Mouse (Mus musculus) limb, embryonic 10.5 days (tissue): ENCODE data around the gene Rnf166. TPM values are rescaled to one million over a fixed set of nuclear protein-coding genes. Genes with fewer than 3 reads are reported as not detected.

ENCODE experiments used
- DNase-seq: peaks from one replicate; pipeline ENCODE4 v3.0.0-alpha.2; 2017; ENCODE audit warnings: low spot score
- H3K27ac ChIP-seq: fragments of 300-500 bp; sonication (generic); 2 replicates; pipeline ENCODE4 v1.5.1; 2016; ENCODE audit warnings: mild to moderate bottlenecking
- H3K27me3 ChIP-seq: fragments of 300-500 bp; sonication (generic); 2 replicates; pipeline ENCODE4 v1.6.1; 2016; ENCODE audit warnings: low read depth, mild to moderate bottlenecking; ENCODE audit not compliant: poor library complexity, severe bottlenecking
- H3K36me3 ChIP-seq: fragments of 300-500 bp; sonication (generic); 2 replicates; pipeline ENCODE4 v1.6.1; 2016; ENCODE audit warnings: mild to moderate bottlenecking, moderate library complexity
- H3K4me1 ChIP-seq: fragments of 300-500 bp; sonication (generic); 2 replicates; pipeline ENCODE4 v1.6.1; 2016
- H3K4me3 ChIP-seq: fragments of 300-500 bp; sonication (generic); 2 replicates; pipeline ENCODE4 v1.5.1; 2016; ENCODE audit warnings: mild to moderate bottlenecking, moderate library complexity
- H3K9me3 ChIP-seq: fragments of 300-500 bp; sonication (generic); replicated peaks from 2 replicates; pipeline ENCODE4 v1.6.1; 2016; ENCODE audit warnings: mild to moderate bottlenecking
- WGBS: fragments of 180-500 bp; shearing (Covaris S2); methylation state at CpG from one replicate; pipeline ENCODE4 v1.1.7; 2016; 5-methylcytosine and 5-hydroxymethylcytosine counted together
- polyA plus RNA-seq: library from polyadenylated mRNA; unstranded; fragments of >200 nt; fragmentation: Nextera tagmentation; extraction: Ambion mirVana; gene quantifications from 2 replicates; pipeline ENCODE4 v1.2.1, GENCODE M21; 2016

Gene Rnf166
- polyA plus RNA-seq, 1 experiment from 2014 or later, result 41.4 TPM

DNA sequence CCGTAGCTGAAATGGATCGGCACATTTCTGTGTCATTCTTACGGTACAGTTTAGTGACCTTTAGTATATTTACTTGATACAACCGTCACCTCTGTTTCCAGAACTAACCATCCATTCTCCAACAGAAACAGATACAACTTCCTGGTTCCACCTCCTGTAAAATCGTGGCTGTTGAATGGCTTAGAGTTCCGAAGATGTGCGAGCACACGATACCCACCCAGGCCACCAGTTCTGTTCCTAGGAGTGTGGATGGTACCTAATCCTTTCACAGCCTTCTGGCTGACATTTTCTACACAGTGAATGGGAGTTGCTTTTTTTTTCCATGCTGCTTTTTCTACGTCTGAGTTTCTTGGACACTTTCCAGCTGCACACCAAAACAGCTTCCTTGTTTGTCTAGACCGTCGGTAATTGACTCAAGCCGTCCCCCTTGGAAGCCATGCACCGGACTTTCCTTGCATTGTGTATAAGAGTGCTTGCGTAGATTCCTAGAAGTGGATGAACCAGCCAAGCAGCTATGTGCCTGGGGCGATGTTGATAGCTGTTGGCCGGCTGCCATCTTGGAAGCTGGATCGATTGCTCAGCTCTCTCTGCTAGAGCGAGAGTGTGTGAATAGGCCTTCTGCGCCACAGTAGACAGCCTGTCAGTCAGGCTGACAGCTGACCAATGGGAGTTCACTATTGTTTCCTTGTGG, 31.7 kb downstream of the Rnf166 start:
- peak; percentile 65 for DNase-seq
- Histone ChIP-seq H3K27me3 (no peaks in the 10 kb centered on the region), H3K27ac (peak overlapping the region; percentile 94), H3K4me1 (peaks cover 26% of the 10 kb centered on the region), H3K36me3 (peaks cover 9% of the 10 kb centered on the region), H3K9me3 (no peaks in the 10 kb centered on the region), H3K4me3 (peak overlapping the region; percentile 69)
- 45% methylated on average over 19 of the region's 19 CpGs for WGBS

DNA sequence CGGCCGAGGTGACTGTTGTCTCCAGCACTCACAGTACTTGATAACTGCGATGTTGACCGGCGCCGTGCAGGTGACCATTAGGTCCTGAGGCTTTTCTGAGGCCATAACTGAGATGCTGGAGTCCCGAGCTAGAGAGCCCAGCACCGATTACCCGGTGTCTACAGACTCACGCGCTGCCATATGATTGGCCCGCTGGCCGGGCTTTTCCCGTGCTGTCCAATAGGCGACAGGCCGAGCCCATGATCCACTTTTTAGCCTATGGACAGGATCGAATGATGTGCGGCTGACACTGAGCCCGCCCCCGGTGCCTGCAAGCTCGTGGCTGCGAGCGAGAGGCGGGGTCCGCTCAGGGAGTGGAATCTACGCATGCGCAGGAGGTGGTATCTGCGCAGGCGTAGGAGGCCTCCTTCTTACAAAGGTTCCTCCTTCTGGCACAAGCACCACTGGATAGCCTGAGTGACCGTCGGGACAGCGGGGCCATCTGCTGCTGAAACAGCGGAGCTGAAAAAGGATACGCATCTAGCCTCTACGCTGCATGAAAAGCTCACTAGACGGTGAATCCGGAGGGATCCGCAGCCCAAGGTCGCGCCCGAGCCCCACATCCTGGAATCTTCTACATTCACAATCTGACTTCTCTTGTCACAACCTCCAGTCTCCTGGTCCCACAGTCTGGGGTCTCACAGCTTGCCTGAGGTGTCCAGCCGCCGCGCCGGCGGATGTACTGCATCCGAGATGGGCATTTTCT, 32.4 kb downstream of the Rnf166 start, which contains the start of gene Mvd:
TSS of gene Mvd (minus strand) at position 161 of the 745 bp plus-strand sequence.
- Histone ChIP-seq H3K4me1 (peaks cover 28% of the 10 kb centered on the region), H3K27me3 (no peaks in the 10 kb centered on the region), H3K27ac (peak within 1 kb of the TSS; percentile 94), H3K9me3 (no peaks in the 10 kb centered on the region), H3K4me3 (peak within 1 kb of the TSS; percentile 69), H3K36me3 (peaks cover 17% of the 10 kb centered on the region)
- WGBS, result under 1% methylated on average over 47 of the region's 47 CpGs
- DNase-seq, result peak; percentile 97

DNA sequence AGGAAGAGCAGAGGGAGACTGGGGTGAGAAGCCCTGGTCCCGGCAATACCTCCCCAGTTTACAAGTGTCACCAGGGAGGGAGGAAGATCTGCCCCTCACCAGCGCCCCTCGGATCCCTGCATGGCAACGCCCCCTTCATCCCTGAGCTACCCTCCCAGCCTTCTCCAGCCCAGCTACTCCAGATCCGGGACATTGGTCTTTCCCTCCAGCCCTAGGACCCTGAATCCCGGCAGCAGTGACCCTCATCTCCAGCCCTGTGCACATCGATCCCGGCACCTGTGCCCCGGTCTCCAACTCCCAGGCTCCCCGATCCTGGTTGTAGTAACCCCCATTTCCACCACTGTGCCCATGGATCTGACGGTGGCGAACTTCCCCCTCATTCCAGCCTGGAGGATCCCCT, 33.1 kb downstream of the Rnf166 start:
- Histone ChIP-seq H3K36me3 (peaks cover 24% of the 10 kb centered on the region), H3K27me3 (no peaks in the 10 kb centered on the region), H3K4me3 (peak overlapping the region; percentile 69), H3K4me1 (peaks cover 33% of the 10 kb centered on the region), H3K27ac (peak overlapping the region; percentile 94), H3K9me3 (no peaks in the 10 kb centered on the region)
- under 1% methylated on average over 12 of the region's 12 CpGs for WGBS
- DNase-seq, result no peak

DNA sequence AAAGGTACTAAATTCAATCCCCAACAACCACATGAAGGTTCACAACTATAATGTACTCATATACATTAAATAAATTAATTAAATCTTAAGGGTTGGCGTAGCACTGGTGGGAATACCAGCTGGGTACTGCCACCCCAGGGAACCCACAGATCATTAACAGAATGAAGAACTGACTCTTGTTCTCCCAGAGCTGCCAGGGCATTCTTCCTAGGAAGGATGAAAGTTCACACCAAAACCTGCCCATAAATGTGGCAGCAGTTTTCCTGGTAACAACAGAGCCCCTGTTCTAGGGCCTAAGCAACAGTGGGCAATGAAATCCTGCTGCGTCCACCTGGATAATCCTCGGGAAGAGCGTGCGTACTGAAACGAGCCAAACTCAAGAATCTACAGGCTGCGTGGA, 33.5 kb downstream of the Rnf166 start:
- 30% methylated on average over 7 of the region's 7 CpGs for WGBS
- no peaks in the 10 kb centered on the region for H3K27me3 ChIP-seq
- no peak for DNase-seq

DNA sequence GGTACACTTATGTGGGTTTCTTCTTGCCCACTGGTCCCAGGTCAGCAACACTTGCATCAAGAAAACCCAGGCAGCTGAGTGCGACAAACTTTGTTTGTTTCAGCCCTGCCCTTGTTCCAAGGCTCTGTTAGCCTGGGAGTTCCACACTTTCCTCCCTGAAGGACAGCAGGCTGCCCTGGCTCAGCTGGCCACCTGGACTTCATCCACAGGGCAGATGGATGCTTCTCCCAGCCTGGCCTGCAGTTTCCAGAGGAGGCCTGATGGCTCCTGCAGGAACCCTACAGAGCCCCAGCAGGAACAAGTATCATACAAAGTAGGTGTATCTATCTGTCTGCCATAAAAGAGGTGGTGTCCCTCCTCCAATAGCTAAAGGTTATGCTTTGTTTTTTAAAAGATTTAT, 34.5 kb downstream of the Rnf166 start:
- no peaks in the 10 kb centered on the region for H3K9me3 ChIP-seq
- H3K27ac ChIP-seq, result no peak overlapping the region
- peaks cover 38% of the 10 kb centered on the region for H3K36me3 ChIP-seq
- H3K4me3 ChIP-seq, result no peak overlapping the region
- 97% methylated on average over 1 of the region's 1 CpGs for WGBS
- no peak for DNase-seq
- H3K4me1 ChIP-seq, result peaks cover 38% of the 10 kb centered on the region
- no peaks in the 10 kb centered on the region for H3K27me3 ChIP-seq

More for the DNA sequence above, 33.5 kb downstream of the Rnf166 start:
- H3K4me1 ChIP-seq, result peaks cover 37% of the 10 kb centered on the region
- H3K27ac ChIP-seq, result peak overlapping the region; percentile 94
- no peaks in the 10 kb centered on the region for H3K9me3 ChIP-seq
- peaks cover 28% of the 10 kb centered on the region for H3K36me3 ChIP-seq
- peak overlapping the region; percentile 69 for H3K4me3 ChIP-seq

DNA sequence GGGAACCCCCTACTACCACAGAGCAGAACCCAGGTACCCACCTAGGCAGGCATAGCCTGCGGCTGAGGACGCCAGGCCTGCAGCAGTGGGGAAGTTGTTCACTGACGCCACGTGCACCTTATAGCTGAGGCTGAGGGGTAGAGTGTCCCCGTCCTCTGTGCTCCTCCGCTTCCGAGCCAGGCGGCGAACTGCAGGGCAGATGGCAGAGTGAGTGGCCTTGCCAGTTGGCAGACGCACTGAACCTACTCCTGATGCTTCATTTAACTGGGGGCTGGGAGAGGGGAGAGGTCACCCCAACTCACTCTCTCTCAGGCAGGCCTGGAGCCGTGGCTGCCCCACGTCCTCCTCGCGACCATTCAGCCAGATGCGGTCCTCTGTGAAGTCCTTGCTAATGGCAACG, 36.5 kb downstream of the Rnf166 start:
- Histone ChIP-seq H3K27ac (no peak overlapping the region), H3K4me3 (no peak overlapping the region), H3K4me1 (peaks cover 23% of the 10 kb centered on the region), H3K36me3 (peaks cover 58% of the 10 kb centered on the region), H3K9me3 (no peaks in the 10 kb centered on the region), H3K27me3 (no peaks in the 10 kb centered on the region)
- 97% methylated on average over 16 of the region's 16 CpGs for WGBS
- DNase-seq, result no peak

DNA sequence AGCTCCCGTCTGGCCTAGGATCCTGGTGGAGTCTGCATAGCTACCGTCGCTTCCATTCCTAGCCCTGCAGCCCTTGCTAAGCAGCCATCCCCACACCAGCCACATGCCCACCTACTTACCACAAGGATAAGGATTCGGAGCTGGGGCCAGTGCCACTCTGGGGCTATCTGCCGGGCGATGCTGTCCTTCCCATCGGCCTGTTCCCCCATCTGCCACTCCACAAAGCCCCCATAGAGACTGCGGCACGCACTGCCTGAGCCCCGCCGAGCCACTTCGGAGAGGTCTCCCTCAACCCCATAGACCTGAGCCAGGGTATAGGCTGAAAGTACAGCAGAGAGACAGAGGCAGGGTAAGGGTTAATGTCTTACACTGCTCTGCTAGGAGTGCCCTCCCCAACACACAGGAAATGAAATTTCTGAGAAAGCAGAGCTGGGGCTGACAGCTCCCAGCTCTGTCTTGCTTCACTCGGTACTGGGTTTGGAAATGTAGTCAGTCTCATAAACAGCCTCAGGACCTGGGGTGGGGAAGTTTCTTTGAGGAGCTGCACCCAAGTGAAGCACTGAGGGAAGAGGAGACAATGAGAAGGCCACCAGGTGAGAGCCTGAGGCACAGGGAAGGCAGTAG, 38.0 kb downstream of the Rnf166 start:
- H3K36me3 ChIP-seq, result peaks cover 71% of the 10 kb centered on the region

DNA sequence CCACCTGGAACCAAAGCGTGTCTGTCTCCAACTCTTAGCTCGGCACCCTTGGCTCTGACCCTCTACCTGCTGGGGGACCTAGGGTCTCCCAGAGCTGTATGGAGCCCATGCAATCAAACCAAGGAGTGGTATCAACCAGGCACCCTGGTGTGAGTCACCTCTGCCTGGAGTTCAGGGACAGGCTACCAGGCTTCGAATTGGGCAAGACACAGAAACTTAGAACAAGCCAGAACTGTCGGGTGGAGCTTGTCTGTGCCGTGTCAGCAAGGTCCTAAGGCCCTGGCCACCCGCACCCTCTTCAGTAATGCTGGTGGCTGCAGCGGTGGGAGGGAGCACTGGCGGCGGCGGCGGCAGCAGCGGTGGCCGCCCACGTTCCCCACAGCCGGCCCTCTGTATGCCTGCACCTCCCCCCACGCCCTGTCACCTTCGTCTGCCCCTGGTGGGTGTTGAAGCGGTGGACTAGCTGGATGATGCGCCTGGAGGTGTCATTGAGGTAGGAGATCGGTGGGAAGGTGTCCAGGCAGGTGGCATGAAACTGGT, 39.2 kb downstream of the Rnf166 start:
- Histone ChIP-seq H3K4me3 (no peak overlapping the region), H3K9me3 (no peaks in the 10 kb centered on the region), H3K27me3 (no peaks in the 10 kb centered on the region), H3K4me1 (peaks cover 30% of the 10 kb centered on the region), H3K27ac (no peak overlapping the region), H3K36me3 (peaks cover 71% of the 10 kb centered on the region)
- DNase-seq, result no peak
- WGBS, result 89% methylated on average over 20 of the region's 20 CpGs

More for the DNA sequence above, 38.0 kb downstream of the Rnf166 start:
- WGBS, result 90% methylated on average over 13 of the region's 13 CpGs
- Histone ChIP-seq H3K4me3 (no peak overlapping the region), H3K9me3 (no peaks in the 10 kb centered on the region), H3K27me3 (no peaks in the 10 kb centered on the region), H3K27ac (peak overlapping the region; percentile 50), H3K4me1 (peaks cover 25% of the 10 kb centered on the region)
- DNase-seq, result no peak

DNA sequence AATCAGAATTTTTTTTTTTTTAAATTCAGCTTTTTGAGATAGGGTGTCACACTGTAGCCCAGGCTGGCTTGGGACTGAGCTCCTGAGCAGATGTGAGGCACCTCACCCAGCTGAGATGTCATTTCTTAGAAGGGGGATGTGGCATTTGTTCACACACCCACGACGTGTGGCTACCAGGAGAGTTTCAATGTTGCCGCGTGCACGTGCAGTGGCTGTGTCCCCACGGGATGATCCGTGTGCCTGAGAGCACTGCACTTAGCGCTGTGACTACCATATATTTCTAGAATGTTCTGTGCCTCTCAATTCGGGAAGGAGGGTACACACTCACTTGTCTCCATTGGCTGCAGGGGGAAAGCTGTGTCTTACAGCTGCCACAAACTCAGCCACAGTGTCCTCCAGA, 39.7 kb downstream of the Rnf166 start:
- peaks cover 71% of the 10 kb centered on the region for H3K36me3 ChIP-seq
- no peaks in the 10 kb centered on the region for H3K9me3 ChIP-seq
- peaks cover 35% of the 10 kb centered on the region for H3K4me1 ChIP-seq
- DNase-seq, result no peak
- H3K27me3 ChIP-seq, result no peaks in the 10 kb centered on the region
- H3K27ac ChIP-seq, result no peak overlapping the region
- no peak overlapping the region for H3K4me3 ChIP-seq
- 95% methylated on average over 9 of the region's 9 CpGs for WGBS

DNA sequence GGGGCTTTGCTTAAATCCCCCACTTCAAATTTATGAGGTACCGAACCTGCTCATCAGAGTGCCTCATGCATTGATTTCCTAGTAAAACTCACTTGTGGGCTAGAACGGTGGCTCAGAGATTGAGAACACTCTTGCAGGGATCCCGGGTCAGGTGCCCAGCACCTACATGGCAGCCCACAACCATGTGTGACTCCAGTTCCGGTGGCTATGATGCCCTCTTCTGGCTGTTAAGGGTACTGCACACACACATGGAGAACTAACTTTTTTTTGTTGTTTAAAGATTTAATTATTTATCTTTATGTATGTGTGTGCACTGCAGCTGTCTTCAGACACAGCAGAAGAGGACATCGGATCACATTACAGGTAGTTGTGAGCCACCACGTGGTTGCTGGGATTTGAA, 40.5 kb downstream of the Rnf166 start:
- Histone ChIP-seq H3K27ac (no peak overlapping the region), H3K4me3 (no peak overlapping the region), H3K9me3 (no peaks in the 10 kb centered on the region), H3K4me1 (peaks cover 35% of the 10 kb centered on the region), H3K27me3 (no peaks in the 10 kb centered on the region), H3K36me3 (peaks cover 71% of the 10 kb centered on the region)
- 91% methylated on average over 6 of the region's 6 CpGs for WGBS
- DNase-seq, result no peak

DNA sequence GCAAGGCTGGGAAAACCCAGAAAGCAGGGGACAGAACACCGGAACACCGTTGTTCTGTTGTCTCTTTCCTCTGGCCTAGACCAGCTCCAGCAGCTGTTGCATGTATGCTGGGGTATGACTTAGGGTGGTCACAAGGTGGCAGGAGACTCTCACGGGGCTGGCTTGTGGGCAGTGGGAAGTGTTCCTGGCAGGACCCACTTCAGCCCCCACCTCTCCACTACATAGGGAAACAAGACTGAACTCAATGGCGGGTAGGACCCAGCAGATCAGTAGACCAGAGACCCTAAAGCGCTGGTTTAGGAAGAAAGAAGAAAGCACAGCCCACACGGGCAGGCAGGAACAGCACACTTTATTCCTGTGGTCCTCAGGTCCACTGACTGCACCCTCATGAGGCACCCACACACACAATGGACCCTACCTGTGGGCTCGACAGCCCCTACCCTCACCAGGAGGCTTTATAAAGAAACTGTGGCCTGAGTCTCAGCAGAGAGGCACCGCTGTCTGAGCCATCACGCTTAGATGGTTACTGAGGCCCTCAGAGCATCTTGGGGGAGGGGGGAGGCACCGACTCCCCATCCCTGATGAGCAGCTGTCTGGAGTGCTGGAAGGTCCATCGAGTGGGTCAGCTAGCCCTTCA, 42.5 kb downstream of the Rnf166 start:
- Histone ChIP-seq H3K4me3 (peak overlapping the region; percentile 63; the same call in 1 of the 2 replicates), H3K4me1 (peaks cover 32% of the 10 kb centered on the region), H3K27me3 (no peaks in the 10 kb centered on the region), H3K27ac (peak overlapping the region; percentile 84), H3K9me3 (no peaks in the 10 kb centered on the region), H3K36me3 (peaks cover 53% of the 10 kb centered on the region)
- no peak for DNase-seq
- 69% methylated on average over 11 of the region's 11 CpGs for WGBS

DNA sequence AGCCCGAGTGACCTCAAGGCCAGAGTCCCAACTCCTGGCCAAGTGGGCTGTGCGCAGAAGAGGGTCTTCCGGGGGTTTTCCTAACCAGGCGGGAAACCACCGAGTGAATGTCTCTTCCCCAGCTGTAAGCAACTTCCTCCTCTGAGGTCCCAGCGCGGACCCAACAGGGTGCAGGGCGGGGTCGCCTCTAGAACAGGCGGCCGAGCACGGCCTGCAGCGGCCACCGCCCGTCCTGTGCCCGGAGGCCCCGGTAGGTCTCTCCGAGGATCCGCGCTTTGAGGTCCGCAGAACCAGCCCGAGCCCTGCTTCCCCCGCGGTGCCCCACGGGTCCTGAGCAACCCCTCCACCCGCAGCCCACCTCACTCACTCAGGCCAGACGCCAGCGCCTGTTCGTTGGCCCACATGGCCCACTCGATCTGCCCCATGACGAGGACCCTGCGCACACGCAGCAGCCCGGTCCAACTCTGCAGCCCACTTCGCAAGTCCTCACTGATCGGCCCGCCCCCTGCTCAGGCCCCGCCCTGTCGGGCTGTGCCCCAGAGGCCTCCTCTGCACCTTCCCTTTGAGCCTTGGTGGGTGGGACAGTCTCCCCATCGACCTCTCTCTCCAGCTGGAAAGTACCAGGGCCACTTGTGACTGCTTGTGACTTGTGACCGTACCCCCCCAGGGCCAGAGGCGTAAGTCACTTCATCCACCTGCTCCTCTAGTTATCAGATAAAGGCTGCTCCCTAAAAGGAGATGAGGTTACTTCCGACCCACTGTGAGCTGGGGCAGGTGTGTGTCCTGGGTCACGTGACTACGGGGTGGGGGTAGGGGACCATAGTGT, 43.2 kb downstream of the Rnf166 start, which contains the start of gene Cyba:
TSS of gene Cyba (minus strand) at position 488 of the 826 bp plus-strand sequence.
- H3K4me3 ChIP-seq, result peak within 1 kb of the TSS; percentile 63
- peak within 1 kb of the TSS; percentile 84 for H3K27ac ChIP-seq

More for the DNA sequence above, 43.2 kb downstream of the Rnf166 start, which contains the start of gene Cyba:
- 5% methylated on average over 45 of the region's 45 CpGs for WGBS
- Histone ChIP-seq H3K9me3 (no peaks in the 10 kb centered on the region), H3K36me3 (peaks cover 46% of the 10 kb centered on the region), H3K4me1 (peaks cover 26% of the 10 kb centered on the region), H3K27me3 (no peaks in the 10 kb centered on the region)
- DNase-seq, result peak; percentile 77
